Mouse (Mus musculus): Measurements from ENCODE around the gene Kcnq1. TPM values are rescaled to one million over a fixed set of nuclear protein-coding genes. Genes with fewer than 3 reads are reported as not detected.

Gene Kcnq1
- polyA plus RNA-seq, 1 experiment from 2014 or later, result 0.05 TPM

DNA sequence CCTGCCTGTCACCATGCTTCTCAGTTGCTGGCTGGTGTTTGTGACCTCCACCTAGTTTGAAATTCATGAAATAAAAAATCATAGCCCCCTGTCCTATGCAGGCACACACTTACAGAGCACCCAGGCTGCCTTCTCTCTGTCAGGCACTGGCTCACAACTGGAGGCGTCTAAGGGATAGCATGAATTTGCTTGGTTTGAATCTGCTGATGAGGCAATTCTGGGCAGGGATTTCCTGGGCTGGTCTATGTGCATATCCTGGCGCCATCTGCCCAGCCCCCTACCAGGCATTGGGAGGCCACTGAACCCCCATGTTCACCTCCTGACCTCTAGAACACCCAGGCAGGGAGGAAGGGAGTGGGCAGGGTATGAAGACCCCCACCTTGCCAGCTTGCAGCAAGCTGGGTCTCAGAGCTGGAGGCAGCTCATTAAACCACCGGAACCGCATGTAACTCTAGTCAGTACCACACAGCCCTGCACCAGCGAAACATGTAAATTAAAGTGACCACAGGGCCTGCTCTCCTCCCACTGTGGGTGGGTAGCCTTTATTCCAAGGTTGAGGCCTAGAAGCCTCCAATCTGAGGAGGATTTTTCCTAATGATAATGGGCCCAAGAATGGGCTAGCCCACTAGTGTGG, 66.9 kb downstream of the Kcnq1 start:
- ChIA-PET POLR2A (no interaction called here), CTCF (no interaction called here)
- in situ Hi-C loops (cut with MboI; ENCODE audit: low pct_unique_long_range_greater_than_20kb), result no loop called here
- TF ChIP-seq CTCF (IDR thresholded peaks at IDR 0.05), result no peak
- ATAC-seq (no peak), DNase-seq (ENCODE audit: low read depth, low spot score) (no peak)
- peaks cover 5% of the 10 kb centered on the region for H3K27me3 ChIP-seq

- ChIA-PET POLR2A (no interaction called here), CTCF (interaction anchor here (2.0 kb wide), 1 partner anchor 20 kb away, joined by 6 read pairs; no protein-coding TSS in a partner anchor)
- ATAC-seq (no peak), DNase-seq (ENCODE audit: low read depth, low spot score) (no peak)
- TF ChIP-seq CTCF (IDR thresholded peaks at IDR 0.05), result no peak
- peaks cover 5% of the 10 kb centered on the region for H3K27me3 ChIP-seq
- in situ Hi-C loops (cut with MboI; ENCODE audit: low pct_unique_long_range_greater_than_20kb), result no loop called here
Observed at GRCm38 (mm10) chr7:143174633-143175032, 68.5 kb downstream of the Kcnq1 start.

GRCm38 (mm10) chr7:143178831-143179230, 72.7 kb downstream of the Kcnq1 start:
- in situ Hi-C loops (cut with MboI; ENCODE audit: low pct_unique_long_range_greater_than_20kb), result no loop called here
- CTCF ChIA-PET, result no interaction called here
- no peak for TF ChIP-seq CTCF (IDR thresholded peaks at IDR 0.05)
- ATAC-seq (no peak), DNase-seq (ENCODE audit: low read depth, low spot score) (no peak)
- POLR2A ChIA-PET, result no interaction called here
- H3K27me3 ChIP-seq, result peaks cover 5% of the 10 kb centered on the region

DNA sequence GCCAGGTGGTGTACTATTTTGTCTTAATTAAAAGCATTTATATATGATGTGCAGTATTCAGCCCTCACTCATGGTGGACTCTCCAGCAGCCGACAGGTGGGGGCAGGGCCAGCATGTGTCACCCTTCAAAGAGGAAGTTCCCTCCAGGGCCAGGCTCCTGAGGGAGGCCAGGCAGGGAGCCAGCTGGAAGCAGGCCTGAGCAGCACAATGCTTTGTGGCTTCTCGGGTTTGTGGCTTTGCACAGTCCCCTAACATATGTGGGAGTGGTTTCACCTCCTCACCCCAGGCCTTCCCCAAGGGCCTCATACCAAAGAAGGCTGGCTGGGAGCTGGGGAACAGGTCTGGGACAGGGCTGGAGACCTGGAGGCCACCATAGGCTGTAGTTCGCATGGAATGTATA, 74.6 kb downstream of the Kcnq1 start:
- DNase-seq (ENCODE audit: low read depth, low spot score) (peak; percentile 53), ATAC-seq (peak; percentile 34)
- POLR2A ChIA-PET, result no interaction called here
- no peak for TF ChIP-seq CTCF (IDR thresholded peaks at IDR 0.05)
- CTCF ChIA-PET, result interaction anchor here (1.2 kb wide), 1 partner anchor 285 kb away, joined by 4 read pairs; no protein-coding TSS in a partner anchor
- in situ Hi-C loops (cut with MboI; ENCODE audit: low pct_unique_long_range_greater_than_20kb), result no loop called here
- H3K27me3 ChIP-seq, result no peaks in the 10 kb centered on the region

GRCm38 (mm10) chr7:143181311-143181710, 75.1 kb downstream of the Kcnq1 start:
- ATAC-seq, result no peak
- in situ Hi-C loops (cut with MboI; ENCODE audit: low pct_unique_long_range_greater_than_20kb), result no loop called here
- DNase-seq (ENCODE audit: low read depth, low spot score), result no peak
- POLR2A ChIA-PET, result interaction anchor here (0.6 kb wide), 1 partner anchor 501 kb away, joined by 3 read pairs; no protein-coding TSS in a partner anchor
- CTCF ChIA-PET, result no interaction called here
- H3K27me3 ChIP-seq, result no peaks in the 10 kb centered on the region
- TF ChIP-seq CTCF (IDR thresholded peaks at IDR 0.05), result no peak

- TF ChIP-seq CTCF (IDR thresholded peaks at IDR 0.05), result no peak
- in situ Hi-C loops (cut with MboI; ENCODE audit: low pct_unique_long_range_greater_than_20kb), result no loop called here
- ATAC-seq (no peak), DNase-seq (ENCODE audit: low read depth, low spot score) (no peak)
- ChIA-PET CTCF (no interaction called here), POLR2A (no interaction called here)
- H3K27me3 ChIP-seq, result no peaks in the 10 kb centered on the region
Observed at GRCm38 (mm10) chr7:143185506-143185905, 79.3 kb downstream of the Kcnq1 start.

- CTCF ChIA-PET, result no interaction called here
Observed at GRCm38 (mm10) chr7:143186378-143186777, 80.2 kb downstream of the Kcnq1 start.

DNA sequence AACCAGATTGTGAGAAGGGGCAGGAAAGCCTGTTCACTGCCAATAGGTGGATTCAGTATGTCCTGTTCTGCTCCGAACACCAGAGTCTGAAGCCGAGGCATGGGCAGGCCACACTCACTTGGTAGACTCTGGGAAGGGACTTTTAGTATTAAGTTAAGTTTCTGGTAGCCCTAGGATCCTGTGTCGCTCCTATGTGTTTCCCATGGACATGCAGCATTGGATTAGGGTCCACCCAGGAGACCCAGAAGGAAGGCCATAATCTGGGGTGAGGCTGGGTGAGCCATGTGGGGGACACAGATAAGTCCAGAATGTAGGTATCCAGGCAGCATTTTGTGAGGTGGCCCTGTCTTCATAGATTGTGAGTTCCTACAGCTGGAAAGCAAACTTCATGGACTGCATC, 81.0 kb downstream of the Kcnq1 start:
- TF ChIP-seq CTCF (IDR thresholded peaks at IDR 0.05), result no peak
- ATAC-seq, result no peak
- ChIA-PET POLR2A (no interaction called here), CTCF (no interaction called here)
- in situ Hi-C loops (cut with MboI; ENCODE audit: low pct_unique_long_range_greater_than_20kb), result no loop called here
- H3K27me3 ChIP-seq, result no peaks in the 10 kb centered on the region
- no peak for DNase-seq (ENCODE audit: low read depth, low spot score)

More at GRCm38 (mm10) chr7:143186378-143186777, 80.2 kb downstream of the Kcnq1 start:
- ATAC-seq (no peak), DNase-seq (ENCODE audit: low read depth, low spot score) (no peak)
- POLR2A ChIA-PET, result no interaction called here
- in situ Hi-C loops (cut with MboI; ENCODE audit: low pct_unique_long_range_greater_than_20kb), result no loop called here
- H3K27me3 ChIP-seq, result no peaks in the 10 kb centered on the region
- TF ChIP-seq CTCF (IDR thresholded peaks at IDR 0.05), result no peak

DNA sequence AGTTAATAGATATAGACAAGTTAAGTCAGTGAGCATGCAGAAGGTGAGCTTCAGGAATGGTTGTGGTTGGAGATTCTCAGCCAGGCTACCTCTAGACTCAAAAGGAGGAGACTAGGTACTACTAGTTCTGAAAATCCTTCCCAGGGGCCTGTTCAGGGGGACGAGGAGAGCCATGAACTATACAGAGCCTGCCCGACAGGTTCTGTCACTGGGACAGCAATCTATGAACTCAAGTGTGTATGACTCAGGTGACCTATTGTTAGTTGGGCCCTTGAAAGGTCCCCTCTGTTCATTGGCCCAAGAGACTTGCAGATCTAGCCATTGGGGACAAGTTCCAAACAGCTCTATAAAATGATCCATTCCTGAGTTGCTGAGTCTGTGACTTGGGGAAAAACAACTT, 82.4 kb downstream of the Kcnq1 start:
- no peak for DNase-seq (ENCODE audit: low read depth, low spot score)
- H3K27me3 ChIP-seq, result no peaks in the 10 kb centered on the region
- in situ Hi-C loops (cut with MboI; ENCODE audit: low pct_unique_long_range_greater_than_20kb), result no loop called here
- ATAC-seq, result no peak
- CTCF ChIA-PET, result no interaction called here
- TF ChIP-seq CTCF (IDR thresholded peaks at IDR 0.05), result no peak
- POLR2A ChIA-PET, result no interaction called here

GRCm38 (mm10) chr7:143189965-143190722, 84.0 kb downstream of the Kcnq1 start:
- in situ Hi-C loops (cut with MboI; ENCODE audit: low pct_unique_long_range_greater_than_20kb), result no loop called here
- no peak for ATAC-seq
- ChIA-PET CTCF (no interaction called here), POLR2A (no interaction called here)
- no peaks in the 10 kb centered on the region for H3K27me3 ChIP-seq
- no peak for TF ChIP-seq CTCF (IDR thresholded peaks at IDR 0.05)
- DNase-seq (ENCODE audit: low read depth, low spot score), result no peak

- no peaks in the 10 kb centered on the region for H3K27me3 ChIP-seq
- ChIA-PET CTCF (no interaction called here), POLR2A (no interaction called here)
- TF ChIP-seq CTCF (IDR thresholded peaks at IDR 0.05), result no peak
- ATAC-seq (no peak), DNase-seq (ENCODE audit: low read depth, low spot score) (no peak)
- in situ Hi-C loops (cut with MboI; ENCODE audit: low pct_unique_long_range_greater_than_20kb), result no loop called here
Observed at GRCm38 (mm10) chr7:143190911-143191310, 84.7 kb downstream of the Kcnq1 start.

Data from Patski (cell line).